Mouse (Mus musculus): ENCODE data around the gene Spdya. TPM values are rescaled to one million over a fixed set of nuclear protein-coding genes. Genes with fewer than 3 reads are reported as not detected.
A peak's percentile ranks its signal among the peaks of the same experiment; 100 is the strongest.

Gene Spdya
- total and polyA plus RNA-seq, 2 experiments from 2014 or later: 1.1 to 2.2 TPM

DNA sequence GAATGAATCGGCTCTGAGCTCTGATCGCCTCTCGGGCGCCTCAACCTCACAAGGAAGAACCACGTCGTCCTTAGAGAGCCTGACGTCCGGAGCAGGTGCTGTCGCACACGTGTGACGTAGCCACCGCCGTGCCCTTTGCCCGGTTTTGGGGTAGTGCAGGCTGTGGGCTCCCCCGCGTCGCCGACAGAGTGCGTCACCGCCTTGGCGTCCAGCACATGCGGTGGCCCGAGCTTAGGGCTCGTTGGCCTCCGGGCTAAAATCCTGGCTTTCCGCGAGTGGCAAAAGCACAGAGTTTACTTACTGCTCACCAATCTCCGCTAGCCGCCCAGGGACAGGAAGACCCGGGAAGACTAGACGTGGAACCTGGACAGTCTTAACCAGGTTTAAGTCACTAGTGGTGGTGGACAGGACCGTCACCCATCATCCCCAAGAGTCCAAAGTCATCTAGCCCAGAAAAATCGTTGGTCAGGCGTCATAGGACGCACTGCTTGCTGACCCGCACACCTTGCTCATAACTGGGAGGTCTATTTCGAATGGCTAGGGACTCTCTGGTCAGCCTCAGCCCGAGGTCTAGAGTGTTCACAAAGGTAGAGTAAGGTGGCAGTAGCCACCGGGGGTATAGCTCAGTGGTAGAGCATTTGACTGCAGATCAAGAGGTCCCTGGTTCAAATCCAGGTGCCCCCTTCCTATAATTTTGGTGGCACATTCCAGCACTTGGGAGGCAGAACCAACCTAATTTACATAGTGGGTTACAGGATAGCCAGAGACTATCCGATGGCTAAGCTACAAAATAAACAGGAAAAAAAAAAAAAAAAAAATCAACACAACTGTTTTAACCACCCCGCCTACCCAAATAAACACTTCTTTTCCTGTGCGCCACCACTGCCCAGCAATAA lies 47.0 kb downstream of the Spdya start:
- H3K4me2 ChIP-seq (ENCODE audit: low read depth): peak overlapping the region; percentile 83
- H3K4me3 ChIP-seq (ENCODE audit: low read depth, low read length): peak overlapping the region; percentile 79
- 5% methylated on average over 42 of the region's 42 CpGs for WGBS
- H3K4me1 ChIP-seq (ENCODE audit: insufficient read depth): peaks cover 11% of the 10 kb centered on the region
- ATAC-seq: peak; percentile 98
- peak overlapping the region; percentile 73 for H3K9ac ChIP-seq
- H3K27ac ChIP-seq (ENCODE audit: low read depth, low read length): peak overlapping the region; percentile 67
- H3K36me3 ChIP-seq (ENCODE audit: insufficient read depth): no peaks in the 10 kb centered on the region
- DNase-seq: peak; percentile 95
- no peaks in the 10 kb centered on the region for H3K9me3 ChIP-seq (ENCODE audit: low read length)
- peak; percentile 23; the same call in 1 of the 2 replicates for TF ChIP-seq CTCF (IDR thresholded peaks at IDR 0.05; ENCODE audit: low read depth)
- no peaks in the 10 kb centered on the region for H3K27me3 ChIP-seq (ENCODE audit: insufficient read depth, low read length)

GRCm38 (mm10) chr17:71615638-71616318 lies 63.9 kb downstream of the Spdya start, which contains the start of gene Wdr43:
Wdr43 (plus strand) TSS chr17:71615895.
- peak; percentile 100 for ATAC-seq
- peak; percentile 33 for TF ChIP-seq CTCF (IDR thresholded peaks at IDR 0.05; ENCODE audit: low read depth)
- H3K27me3 ChIP-seq (ENCODE audit: insufficient read depth, low read length): no peaks in the 10 kb centered on the region
- 6% methylated on average over 40 of the region's 40 CpGs for WGBS
- no peaks in the 10 kb centered on the region for H3K9me3 ChIP-seq (ENCODE audit: low read length)
- peak within 1 kb of the TSS; percentile 68 for H3K4me2 ChIP-seq (ENCODE audit: low read depth)
- peaks cover 15% of the 10 kb centered on the region; the same call in 1 of the 2 replicates for H3K4me1 ChIP-seq (ENCODE audit: insufficient read depth)
- peak within 1 kb of the TSS; percentile 100 for H3K4me3 ChIP-seq (ENCODE audit: low read depth, low read length)
- DNase-seq: peak; percentile 97
- H3K27ac ChIP-seq (ENCODE audit: low read depth, low read length): peak within 1 kb of the TSS; percentile 50
- H3K36me3 ChIP-seq (ENCODE audit: insufficient read depth): 0 out of 2 replicates have a peak, but pooled peaks cover 3% of the 10 kb centered on the region
- H3K9ac ChIP-seq: peak within 1 kb of the TSS; percentile 86

- H3K9ac ChIP-seq: peak overlapping the region; percentile 86
Measured at GRCm38 (mm10) chr17:71616319-71617032, 64.6 kb downstream of the Spdya start.

DNA sequence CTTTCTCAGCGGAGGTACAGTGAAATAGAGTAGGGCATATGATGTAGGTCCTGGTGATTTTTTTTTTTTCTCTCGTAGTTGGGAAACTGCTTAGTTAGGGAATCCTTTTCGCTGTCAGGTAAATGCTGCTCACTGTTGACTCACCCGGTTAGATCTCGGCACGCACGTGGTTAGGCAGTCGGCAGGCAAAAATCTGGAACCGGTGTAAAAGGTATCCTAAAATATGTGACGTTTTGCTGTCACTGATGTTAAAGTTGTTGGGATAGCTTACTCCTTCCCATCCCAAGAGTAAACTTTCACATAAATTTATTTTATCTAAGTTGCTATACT lies 65.1 kb downstream of the Spdya start:
- Histone ChIP-seq H3K36me3 (ENCODE audit: insufficient read depth) (0 out of 2 replicates have a peak, but pooled peaks cover 3% of the 10 kb centered on the region), H3K4me1 (ENCODE audit: insufficient read depth) (peaks cover 15% of the 10 kb centered on the region; the same call in 1 of the 2 replicates), H3K27me3 (ENCODE audit: insufficient read depth, low read length) (no peaks in the 10 kb centered on the region), H3K9ac (peak overlapping the region; percentile 86), H3K9me3 (ENCODE audit: low read length) (no peaks in the 10 kb centered on the region), H3K4me2 (ENCODE audit: low read depth) (peak overlapping the region; percentile 68), H3K4me3 (ENCODE audit: low read depth, low read length) (peak overlapping the region; percentile 100), H3K27ac (ENCODE audit: low read depth, low read length) (no peak overlapping the region)
- DNase-seq (no peak), ATAC-seq (no peak)
- no peak for TF ChIP-seq CTCF (IDR thresholded peaks at IDR 0.05; ENCODE audit: low read depth)
- WGBS: 1% methylated on average over 10 of the region's 10 CpGs

More at GRCm38 (mm10) chr17:71616319-71617032, 64.6 kb downstream of the Spdya start:
- ATAC-seq (peak; percentile 56), DNase-seq (peak; percentile 18)
- Histone ChIP-seq H3K36me3 (ENCODE audit: insufficient read depth) (0 out of 2 replicates have a peak, but pooled peaks cover 3% of the 10 kb centered on the region), H3K4me3 (ENCODE audit: low read depth, low read length) (peak overlapping the region; percentile 100), H3K27me3 (ENCODE audit: insufficient read depth, low read length) (no peaks in the 10 kb centered on the region), H3K4me2 (ENCODE audit: low read depth) (peak overlapping the region; percentile 68), H3K9me3 (ENCODE audit: low read length) (no peaks in the 10 kb centered on the region), H3K4me1 (ENCODE audit: insufficient read depth) (peaks cover 15% of the 10 kb centered on the region; the same call in 1 of the 2 replicates), H3K27ac (ENCODE audit: low read depth, low read length) (peak overlapping the region; percentile 50)
- 1% methylated on average over 49 of the region's 73 CpGs for WGBS
- no peak for TF ChIP-seq CTCF (IDR thresholded peaks at IDR 0.05; ENCODE audit: low read depth)

GRCm38 (mm10) chr17:71617974-71618373 lies 66.1 kb downstream of the Spdya start:
- H3K4me1 ChIP-seq (ENCODE audit: insufficient read depth): peaks cover 15% of the 10 kb centered on the region; the same call in 1 of the 2 replicates
- H3K36me3 ChIP-seq (ENCODE audit: insufficient read depth): 0 out of 2 replicates have a peak, but pooled peaks cover 3% of the 10 kb centered on the region
- H3K4me2 ChIP-seq (ENCODE audit: low read depth): peak overlapping the region; percentile 68; the same call in 1 of the 2 replicates
- no peaks in the 10 kb centered on the region for H3K9me3 ChIP-seq (ENCODE audit: low read length)
- H3K9ac ChIP-seq: no peak overlapping the region
- no peak overlapping the region for H3K4me3 ChIP-seq (ENCODE audit: low read depth, low read length)
- no peak for TF ChIP-seq CTCF (IDR thresholded peaks at IDR 0.05; ENCODE audit: low read depth)
- 80% methylated on average over 4 of the region's 4 CpGs for WGBS
- no peak overlapping the region for H3K27ac ChIP-seq (ENCODE audit: low read depth, low read length)
- DNase-seq (no peak), ATAC-seq (no peak)
- H3K27me3 ChIP-seq (ENCODE audit: insufficient read depth, low read length): no peaks in the 10 kb centered on the region

- no peak for ATAC-seq
- Histone ChIP-seq H3K4me1 (ENCODE audit: insufficient read depth) (no peaks in the 10 kb centered on the region), H3K27ac (ENCODE audit: low read depth, low read length) (no peak overlapping the region), H3K9ac (no peak overlapping the region), H3K4me2 (ENCODE audit: low read depth) (no peak overlapping the region), H3K9me3 (ENCODE audit: low read length) (no peaks in the 10 kb centered on the region), H3K27me3 (ENCODE audit: insufficient read depth, low read length) (no peaks in the 10 kb centered on the region), H3K4me3 (ENCODE audit: low read depth, low read length) (no peak overlapping the region), H3K36me3 (ENCODE audit: insufficient read depth) (peaks cover 67% of the 10 kb centered on the region)
- WGBS: 87% methylated on average over 10 of the region's 10 CpGs
- no peak for DNase-seq
- no peak for TF ChIP-seq CTCF (IDR thresholded peaks at IDR 0.05; ENCODE audit: low read depth)
Measured at GRCm38 (mm10) chr17:71631806-71632205, 79.9 kb downstream of the Spdya start.

Measured in forebrain, postnatal 0 days (tissue).